Mouse (Mus musculus): ENCODE data around the gene Actr6. TPM values are rescaled to one million over a fixed set of nuclear protein-coding genes. Genes with fewer than 3 reads are reported as not detected.

Gene Actr6
- 3.4 and 4.5 TPM in 2 replicates for total RNA-seq (2014; rRNA removed; ENCODE audit: low replicate concordance)
- 21.9 and 24.2 TPM in 2 replicates for polyA plus RNA-seq (2015; fragmentation: Nextera tagmentation; extraction: Ambion mirVana)

DNA sequence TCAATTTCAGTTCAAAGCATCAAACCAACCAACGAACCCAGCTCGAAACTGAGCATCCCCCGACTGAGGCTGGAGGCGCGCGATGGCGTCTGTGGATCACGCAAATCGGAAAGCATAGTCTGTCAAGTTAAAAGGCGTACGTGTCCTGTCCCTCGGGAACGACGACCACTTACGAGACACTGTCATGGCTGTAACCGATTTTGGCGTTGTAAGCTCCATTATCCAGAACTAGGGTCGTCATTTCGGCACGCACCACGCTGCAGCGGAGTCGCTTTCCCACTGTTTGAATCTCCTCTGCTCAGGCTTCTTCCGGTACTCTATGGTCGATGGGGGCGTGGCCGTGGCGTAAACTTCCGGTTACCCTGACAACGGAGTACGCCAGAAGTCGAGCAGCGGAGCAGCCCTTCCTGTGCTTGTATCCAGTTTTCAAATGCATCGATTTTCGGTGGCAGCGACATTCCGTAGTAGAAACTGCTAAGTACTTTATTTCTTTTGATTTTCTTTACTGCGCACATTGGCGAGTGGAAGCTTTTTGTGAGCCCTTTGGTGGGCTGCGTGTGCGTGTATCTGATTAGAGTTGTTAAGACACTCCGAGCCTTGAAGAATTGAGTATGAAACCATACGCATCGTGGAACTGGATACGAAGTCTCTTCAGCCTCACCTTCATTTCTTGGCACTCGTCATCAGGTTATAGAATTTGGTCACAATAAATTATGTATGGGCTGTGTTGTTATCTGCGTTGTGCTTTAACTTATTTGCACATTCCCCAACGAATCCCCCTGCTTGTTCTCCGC is at the start of gene Actr6:
TSS of gene Actr6 (minus strand) at position 295 of the 794 bp plus-strand sequence.
- no peaks in the 10 kb centered on the region for H3K27me3 ChIP-seq (ENCODE audit: control insufficient read depth, insufficient read depth, low read length)
- no peak for TF ChIP-seq CTCF (IDR thresholded peaks at IDR 0.05; ENCODE audit: low read depth)
- TF ChIP-seq EP300 (IDR thresholded peaks at IDR 0.05; ENCODE audit: low read depth), result no peak
- no peaks in the 10 kb centered on the region for H3K9me3 ChIP-seq (replicated peaks; ENCODE audit: control insufficient read depth, low read length)
- under 1% methylated on average over 49 of the region's 49 CpGs for WGBS
- peak; percentile 94 for DNase-seq (ENCODE audit: low spot score)
- peak within 1 kb of the TSS; percentile 55 for H3K9ac ChIP-seq (replicated peaks; ENCODE audit: low read depth, low read length)
- ATAC-seq (ENCODE audit: insufficient read depth, low read depth), result peak; percentile 99
- H3K36me3 ChIP-seq (replicated peaks; ENCODE audit: control insufficient read depth, insufficient read depth, low read length), result 0 out of 2 replicates have a peak, but pooled peaks cover under 1% of the 10 kb centered on the region
- H3K4me2 ChIP-seq (ENCODE audit: low read depth, low read length), result peak within 1 kb of the TSS; percentile 83
- peaks cover 6% of the 10 kb centered on the region; the same call in 1 of the 2 replicates for H3K4me1 ChIP-seq (ENCODE audit: control insufficient read depth, insufficient read depth)
- peak within 1 kb of the TSS; percentile 77 for H3K4me3 ChIP-seq (ENCODE audit: low read depth, low read length)
- H3K27ac ChIP-seq (ENCODE audit: low read depth), result peak within 1 kb of the TSS; percentile 47; the same call in 1 of the 2 replicates

DNA sequence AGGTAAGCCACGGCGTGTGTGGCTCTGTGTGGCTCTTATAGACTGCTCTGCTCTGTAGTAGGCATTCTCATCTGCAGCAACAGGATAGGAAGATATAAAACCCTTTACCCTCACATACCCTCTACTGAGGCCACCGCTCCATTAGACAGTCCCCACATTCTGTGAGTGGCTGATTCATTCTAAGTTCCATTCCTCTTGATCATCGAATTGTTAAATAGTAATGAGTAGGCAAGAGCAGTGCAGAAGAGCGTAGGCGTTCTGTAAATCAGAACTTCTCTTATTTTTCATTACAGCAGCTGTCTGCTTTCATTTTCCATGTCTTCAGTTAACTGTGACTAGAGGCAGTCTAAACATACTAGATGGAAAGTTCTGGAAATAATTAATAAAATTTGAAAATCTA is 43.9 kb upstream of the Actr6 start:
- DNase-seq (ENCODE audit: low spot score), result no peak
- Histone ChIP-seq H3K9ac (replicated peaks; ENCODE audit: low read depth, low read length) (no peak overlapping the region), H3K4me2 (ENCODE audit: low read depth, low read length) (no peak overlapping the region), H3K4me1 (ENCODE audit: control insufficient read depth, insufficient read depth) (no peaks in the 10 kb centered on the region), H3K9me3 (replicated peaks; ENCODE audit: control insufficient read depth, low read length) (no peaks in the 10 kb centered on the region), H3K27me3 (ENCODE audit: control insufficient read depth, insufficient read depth, low read length) (no peaks in the 10 kb centered on the region), H3K27ac (ENCODE audit: low read depth) (no peak overlapping the region), H3K4me3 (ENCODE audit: low read depth, low read length) (no peak overlapping the region), H3K36me3 (replicated peaks; ENCODE audit: control insufficient read depth, insufficient read depth, low read length) (peaks cover 30% of the 10 kb centered on the region)
- no peak for TF ChIP-seq EP300 (IDR thresholded peaks at IDR 0.05; ENCODE audit: low read depth)
- no peak for TF ChIP-seq CTCF (IDR thresholded peaks at IDR 0.05; ENCODE audit: low read depth)
- WGBS, result 91% methylated on average over 6 of the region's 6 CpGs
- no peak for ATAC-seq (ENCODE audit: insufficient read depth, low read depth)

DNA sequence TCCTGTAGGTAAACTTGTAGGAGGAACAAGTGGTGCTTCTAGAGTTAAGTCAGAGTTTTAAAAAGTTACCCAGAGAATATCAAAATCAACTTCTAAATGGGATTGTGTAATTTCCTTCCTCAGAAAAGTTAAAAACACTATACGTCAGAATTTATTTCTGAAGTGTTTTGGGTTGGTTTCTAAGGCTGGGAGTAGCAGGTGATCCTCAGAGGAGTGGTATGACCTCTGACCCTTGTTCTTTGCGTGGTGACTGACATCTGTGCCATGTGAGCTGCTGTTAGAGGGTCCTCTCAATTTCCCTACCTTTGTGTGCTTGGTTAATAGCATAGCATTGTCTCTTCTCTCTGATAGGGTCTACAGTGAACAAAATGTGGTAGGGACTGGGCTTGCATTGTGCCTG is 39.8 kb upstream of the Actr6 start:
- DNase-seq (ENCODE audit: low spot score) (no peak), ATAC-seq (ENCODE audit: insufficient read depth, low read depth) (no peak)
- TF ChIP-seq CTCF (IDR thresholded peaks at IDR 0.05; ENCODE audit: low read depth) (no peak), EP300 (IDR thresholded peaks at IDR 0.05; ENCODE audit: low read depth) (no peak)
- Histone ChIP-seq H3K27me3 (ENCODE audit: control insufficient read depth, insufficient read depth, low read length) (no peaks in the 10 kb centered on the region), H3K4me3 (ENCODE audit: low read depth, low read length) (no peak overlapping the region), H3K27ac (ENCODE audit: low read depth) (no peak overlapping the region), H3K4me1 (ENCODE audit: control insufficient read depth, insufficient read depth) (no peaks in the 10 kb centered on the region; the same call in 1 of the 2 replicates), H3K36me3 (replicated peaks; ENCODE audit: control insufficient read depth, insufficient read depth, low read length) (peaks cover 7% of the 10 kb centered on the region; the same call in 1 of the 2 replicates), H3K9me3 (replicated peaks; ENCODE audit: control insufficient read depth, low read length) (no peaks in the 10 kb centered on the region), H3K9ac (replicated peaks; ENCODE audit: low read depth, low read length) (no peak overlapping the region), H3K4me2 (ENCODE audit: low read depth, low read length) (no peak overlapping the region)
- 49% methylated on average over 2 of the region's 2 CpGs for WGBS

DNA sequence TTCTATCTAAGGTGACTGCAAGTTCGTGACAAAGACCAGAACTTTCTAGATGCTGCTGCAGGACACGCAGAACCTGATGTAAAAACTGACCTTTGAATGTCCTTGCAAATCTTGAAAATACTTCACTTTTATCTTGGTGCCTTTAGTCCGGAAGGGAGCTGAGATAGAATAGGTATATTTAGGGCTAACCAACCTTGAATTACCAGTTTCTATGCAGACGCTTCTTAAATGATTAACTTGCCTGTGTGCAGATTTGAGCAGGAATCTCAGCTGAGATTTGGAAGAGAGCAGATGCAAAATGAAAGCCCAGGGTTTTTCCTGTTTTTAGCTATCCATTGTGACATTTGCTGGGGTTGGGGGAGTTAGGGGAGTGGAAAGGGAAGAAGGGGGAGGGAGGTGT is 37.0 kb upstream of the Actr6 start:
- TF ChIP-seq CTCF (IDR thresholded peaks at IDR 0.05; ENCODE audit: low read depth) (no peak), EP300 (IDR thresholded peaks at IDR 0.05; ENCODE audit: low read depth) (no peak)
- Histone ChIP-seq H3K27me3 (ENCODE audit: control insufficient read depth, insufficient read depth, low read length) (no peaks in the 10 kb centered on the region), H3K4me1 (ENCODE audit: control insufficient read depth, insufficient read depth) (peaks cover 11% of the 10 kb centered on the region; the same call in 1 of the 2 replicates), H3K4me2 (ENCODE audit: low read depth, low read length) (peak overlapping the region; percentile 14; the same call in 1 of the 2 replicates), H3K36me3 (replicated peaks; ENCODE audit: control insufficient read depth, insufficient read depth, low read length) (no peaks in the 10 kb centered on the region), H3K4me3 (ENCODE audit: low read depth, low read length) (no peak overlapping the region), H3K9ac (replicated peaks; ENCODE audit: low read depth, low read length) (no peak overlapping the region), H3K9me3 (replicated peaks; ENCODE audit: control insufficient read depth, low read length) (no peaks in the 10 kb centered on the region), H3K27ac (ENCODE audit: low read depth) (peak overlapping the region; percentile 0; the same call in 1 of the 2 replicates)
- DNase-seq (ENCODE audit: low spot score), result no peak
- 41% methylated on average over 4 of the region's 4 CpGs for WGBS
- ATAC-seq (ENCODE audit: insufficient read depth, low read depth), result no peak

DNA sequence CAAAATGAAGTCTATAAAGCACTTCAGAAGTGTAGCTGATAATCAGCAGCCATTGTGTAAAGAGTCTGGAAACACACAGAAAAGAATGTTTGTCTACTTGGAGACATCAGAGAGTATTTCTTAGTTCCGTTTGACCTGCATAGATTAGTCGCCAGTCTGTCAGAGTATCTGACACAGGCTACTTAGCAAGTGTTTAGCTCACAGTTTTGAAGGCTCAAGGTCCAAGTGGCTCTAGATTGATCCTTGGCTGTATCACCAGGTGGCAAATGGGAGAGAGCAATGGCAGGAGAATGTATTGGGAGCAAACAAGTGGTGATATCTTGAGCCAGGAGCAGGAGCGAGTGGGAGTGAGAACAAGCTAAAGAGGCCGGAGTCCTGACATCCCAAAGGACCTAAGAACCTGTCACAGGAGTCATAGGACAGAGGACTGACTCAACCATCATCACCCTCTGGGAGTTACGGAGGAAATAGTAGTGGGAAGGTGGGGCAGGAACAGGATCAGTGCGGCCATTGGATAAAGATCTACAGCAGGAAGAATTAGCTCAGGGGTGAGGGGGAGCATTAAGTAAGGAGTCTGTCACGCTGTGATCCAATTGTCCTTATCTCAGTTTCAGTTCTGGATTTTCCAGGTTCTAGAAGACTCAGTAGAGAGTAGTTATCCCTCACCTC is 36.4 kb upstream of the Actr6 start:
- DNase-seq (ENCODE audit: low spot score) (no peak), ATAC-seq (ENCODE audit: insufficient read depth, low read depth) (no peak)
- no peaks in the 10 kb centered on the region for H3K36me3 ChIP-seq (replicated peaks; ENCODE audit: control insufficient read depth, insufficient read depth, low read length)
- 50% methylated on average over 7 of the region's 7 CpGs for WGBS
- TF ChIP-seq EP300 (IDR thresholded peaks at IDR 0.05; ENCODE audit: low read depth) (no peak), CTCF (IDR thresholded peaks at IDR 0.05; ENCODE audit: low read depth) (no peak)
- peak overlapping the region; percentile 14; the same call in 1 of the 2 replicates for H3K4me2 ChIP-seq (ENCODE audit: low read depth, low read length)
- H3K27me3 ChIP-seq (ENCODE audit: control insufficient read depth, insufficient read depth, low read length), result no peaks in the 10 kb centered on the region
- H3K9me3 ChIP-seq (replicated peaks; ENCODE audit: control insufficient read depth, low read length), result no peaks in the 10 kb centered on the region
- H3K4me3 ChIP-seq (ENCODE audit: low read depth, low read length), result no peak overlapping the region
- peaks cover 11% of the 10 kb centered on the region; the same call in 1 of the 2 replicates for H3K4me1 ChIP-seq (ENCODE audit: control insufficient read depth, insufficient read depth)
- H3K9ac ChIP-seq (replicated peaks; ENCODE audit: low read depth, low read length), result no peak overlapping the region
- H3K27ac ChIP-seq (ENCODE audit: low read depth), result peak overlapping the region; percentile 0; the same call in 1 of the 2 replicates

Data from heart, postnatal 0 days (tissue).